Mouse (Mus musculus): ENCODE data around the gene Rbks. TPM values are rescaled to one million over a fixed set of nuclear protein-coding genes. Genes with fewer than 3 reads are reported as not detected.
A peak's percentile ranks its signal among the peaks of the same experiment; 100 is the strongest.

The Rbks gene
- polyA plus RNA-seq, 1 experiment = 9.6 TPM

GRCm38 (mm10) chr5:31697644-31698296 is 343 bp upstream of the Rbks start, which contains the start of gene Babam2:
Gene Babam2, plus strand, starts transcription at chr5:31697684.
- Histone ChIP-seq H3K4me3 (replicated peaks; ENCODE audit: control insufficient read depth, low read depth, low read length) (peak within 1 kb of the TSS; percentile 98), H3K27ac (ENCODE audit: control insufficient read depth, insufficient read depth, low read depth, low read length, poor library complexity) (peak within 1 kb of the TSS; percentile 99), H3K4me1 (ENCODE audit: control insufficient read depth, insufficient read depth, low read length) (no peaks in the 10 kb centered on the region; the same call in 1 of the 2 replicates)
- WGBS = under 1% methylated on average over 71 of the region's 71 CpGs
- TF ChIP-seq CTCF (IDR thresholded peaks at IDR 0.05; ENCODE audit: control insufficient read depth, insufficient read depth, low read length) = no peak
- peak; percentile 65; the same call in 1 of the 2 replicates for TF ChIP-seq POLR2A (IDR thresholded peaks at IDR 0.05; ENCODE audit: borderline replicate concordance, control insufficient read depth, low read depth, low read length)

DNA sequence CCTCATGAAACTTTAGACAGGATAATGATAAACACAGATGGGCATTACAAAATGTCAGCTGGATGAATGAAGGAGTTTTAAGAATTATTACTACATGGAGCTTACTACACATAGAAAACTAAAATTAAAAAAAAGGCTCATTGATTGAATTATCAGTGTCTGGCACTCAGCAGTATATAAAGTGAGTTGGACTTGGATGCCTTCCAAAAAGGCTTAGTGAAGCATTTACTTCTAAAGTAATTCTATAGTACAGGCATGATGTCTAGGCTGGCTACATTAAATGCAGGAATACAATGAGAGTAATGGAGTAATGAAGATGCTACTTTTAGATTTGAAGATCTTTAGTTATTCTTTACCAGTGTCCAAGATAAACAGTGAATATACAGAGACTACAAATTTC is 4.2 kb downstream of the Rbks start:
- no peak for TF ChIP-seq CTCF (IDR thresholded peaks at IDR 0.05; ENCODE audit: control insufficient read depth, insufficient read depth, low read length)

DNA sequence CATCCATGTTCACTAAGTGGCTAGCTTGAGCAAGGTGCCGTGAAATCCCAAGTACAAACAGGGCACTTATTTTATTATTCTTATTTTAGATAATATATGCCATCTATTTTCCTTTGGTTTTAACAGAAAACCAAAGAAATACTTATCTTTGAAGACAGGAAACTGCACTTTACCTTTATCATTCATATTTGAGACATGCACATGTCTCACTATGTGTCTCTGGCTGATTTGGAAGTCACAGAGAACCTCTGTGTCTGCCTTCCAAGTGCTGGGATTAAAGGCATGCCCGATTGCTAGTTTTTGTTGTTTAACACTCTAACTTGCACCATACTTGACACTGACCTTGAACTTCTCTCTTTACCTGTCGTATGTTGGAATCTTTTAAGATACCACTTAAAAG is 9.5 kb downstream of the Rbks start:
- TF ChIP-seq CTCF (IDR thresholded peaks at IDR 0.05; ENCODE audit: control insufficient read depth, insufficient read depth, low read length) (no peak), POLR2A (IDR thresholded peaks at IDR 0.05; ENCODE audit: borderline replicate concordance, control insufficient read depth, low read depth, low read length) (no peak)
- Histone ChIP-seq H3K4me3 (replicated peaks; ENCODE audit: control insufficient read depth, low read depth, low read length) (no peak overlapping the region), H3K27ac (ENCODE audit: control insufficient read depth, insufficient read depth, low read depth, low read length, poor library complexity) (no peak overlapping the region), H3K4me1 (ENCODE audit: control insufficient read depth, insufficient read depth, low read length) (no peaks in the 10 kb centered on the region; the same call in 1 of the 2 replicates)
- WGBS = 66% methylated on average over 3 of the region's 3 CpGs

More for the DNA sequence above, 4.2 kb downstream of the Rbks start:
- Histone ChIP-seq H3K27ac (ENCODE audit: control insufficient read depth, insufficient read depth, low read depth, low read length, poor library complexity) (no peak overlapping the region), H3K4me1 (ENCODE audit: control insufficient read depth, insufficient read depth, low read length) (no peaks in the 10 kb centered on the region; the same call in 1 of the 2 replicates), H3K4me3 (replicated peaks; ENCODE audit: control insufficient read depth, low read depth, low read length) (no peak overlapping the region)

- H3K4me3 ChIP-seq (replicated peaks; ENCODE audit: control insufficient read depth, low read depth, low read length) = no peak overlapping the region
- H3K4me1 ChIP-seq (ENCODE audit: control insufficient read depth, insufficient read depth, low read length) = no peaks in the 10 kb centered on the region; the same call in 1 of the 2 replicates
- H3K27ac ChIP-seq (ENCODE audit: control insufficient read depth, insufficient read depth, low read depth, low read length, poor library complexity) = no peak overlapping the region; the same call in 1 of the 2 replicates
- TF ChIP-seq CTCF (IDR thresholded peaks at IDR 0.05; ENCODE audit: control insufficient read depth, insufficient read depth, low read length) = no peak
- TF ChIP-seq POLR2A (IDR thresholded peaks at IDR 0.05; ENCODE audit: borderline replicate concordance, control insufficient read depth, low read depth, low read length) = no peak
- WGBS = 54% methylated on average over 2 of the region's 2 CpGs
Measured at GRCm38 (mm10) chr5:31686040-31686439, 11.4 kb downstream of the Rbks start.

DNA sequence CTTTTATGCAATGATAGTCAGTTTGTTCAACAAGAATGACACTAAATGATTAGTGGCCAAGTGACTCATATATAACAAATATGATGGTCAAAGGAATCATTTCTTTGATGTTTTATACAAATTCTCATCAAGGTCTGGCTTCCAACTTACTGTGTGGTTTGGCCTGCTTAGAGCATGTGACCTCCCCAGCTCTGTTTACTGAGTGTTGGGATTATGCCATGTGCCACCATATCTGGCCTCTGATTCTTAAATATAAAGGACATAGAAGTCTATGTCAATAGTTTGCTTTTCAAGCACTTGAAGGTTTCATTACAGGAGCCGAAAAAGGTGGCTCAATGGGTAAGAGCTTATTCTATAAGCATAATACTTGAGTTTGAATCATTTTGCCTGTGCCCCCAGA is 15.1 kb downstream of the Rbks start:
- H3K4me1 ChIP-seq (ENCODE audit: control insufficient read depth, insufficient read depth, low read length) = no peaks in the 10 kb centered on the region; the same call in 1 of the 2 replicates
- 78% methylated on average over 1 of the region's 1 CpGs for WGBS
- no peak overlapping the region for H3K4me3 ChIP-seq (replicated peaks; ENCODE audit: control insufficient read depth, low read depth, low read length)
- H3K27ac ChIP-seq (ENCODE audit: control insufficient read depth, insufficient read depth, low read depth, low read length, poor library complexity) = no peak overlapping the region
- TF ChIP-seq POLR2A (IDR thresholded peaks at IDR 0.05; ENCODE audit: borderline replicate concordance, control insufficient read depth, low read depth, low read length) = no peak

DNA sequence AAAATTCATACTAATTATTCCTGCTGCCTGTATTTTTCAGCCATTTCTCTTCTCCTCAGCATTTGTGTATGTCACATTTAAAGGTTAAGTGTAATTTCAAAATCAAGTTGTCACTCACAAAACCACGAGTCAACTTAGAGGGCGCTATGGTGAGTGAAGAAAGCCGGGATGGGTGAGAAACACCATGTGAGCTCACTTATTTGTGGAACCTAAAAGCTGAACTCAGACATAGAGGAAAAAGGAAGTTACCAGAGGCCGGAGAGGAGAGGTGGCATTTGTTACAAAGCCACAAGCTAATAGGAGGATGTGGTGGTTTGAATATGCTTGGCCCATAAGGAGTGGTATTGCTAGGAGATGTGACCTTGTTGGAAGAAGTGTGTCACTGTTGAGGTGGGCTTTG is 17.2 kb downstream of the Rbks start:
- Histone ChIP-seq H3K27ac (ENCODE audit: control insufficient read depth, insufficient read depth, low read depth, low read length, poor library complexity) (no peak overlapping the region), H3K4me1 (ENCODE audit: control insufficient read depth, insufficient read depth, low read length) (no peaks in the 10 kb centered on the region), H3K4me3 (replicated peaks; ENCODE audit: control insufficient read depth, low read depth, low read length) (no peak overlapping the region)
- 45% methylated on average over 4 of the region's 4 CpGs for WGBS
- TF ChIP-seq POLR2A (IDR thresholded peaks at IDR 0.05; ENCODE audit: borderline replicate concordance, control insufficient read depth, low read depth, low read length) (no peak), CTCF (IDR thresholded peaks at IDR 0.05; ENCODE audit: control insufficient read depth, insufficient read depth, low read length) (no peak)

DNA sequence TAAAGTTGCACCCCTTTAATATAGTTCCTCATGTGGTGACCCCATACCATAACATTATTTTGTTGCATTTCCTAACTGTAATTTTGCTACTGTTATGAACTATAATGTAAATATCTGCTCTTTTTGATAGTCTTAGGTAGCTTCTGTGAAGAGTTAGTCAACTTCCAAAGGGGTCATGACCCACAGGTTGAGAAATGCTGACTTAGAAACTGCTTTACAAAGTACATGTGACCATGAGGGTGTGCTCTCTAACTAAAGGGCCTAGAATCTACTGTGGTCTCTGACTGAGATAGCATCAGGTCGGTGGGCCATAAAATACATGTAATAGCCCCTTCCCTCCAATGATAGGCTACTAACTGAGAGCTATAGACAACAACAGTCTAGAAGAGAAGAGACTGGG is 19.4 kb downstream of the Rbks start:
- Histone ChIP-seq H3K4me3 (replicated peaks; ENCODE audit: control insufficient read depth, low read depth, low read length) (no peak overlapping the region), H3K27ac (ENCODE audit: control insufficient read depth, insufficient read depth, low read depth, low read length, poor library complexity) (no peak overlapping the region), H3K4me1 (ENCODE audit: control insufficient read depth, insufficient read depth, low read length) (no peaks in the 10 kb centered on the region)
- TF ChIP-seq CTCF (IDR thresholded peaks at IDR 0.05; ENCODE audit: control insufficient read depth, insufficient read depth, low read length) (no peak), POLR2A (IDR thresholded peaks at IDR 0.05; ENCODE audit: borderline replicate concordance, control insufficient read depth, low read depth, low read length) (no peak)
- 84% methylated on average over 1 of the region's 1 CpGs for WGBS

DNA sequence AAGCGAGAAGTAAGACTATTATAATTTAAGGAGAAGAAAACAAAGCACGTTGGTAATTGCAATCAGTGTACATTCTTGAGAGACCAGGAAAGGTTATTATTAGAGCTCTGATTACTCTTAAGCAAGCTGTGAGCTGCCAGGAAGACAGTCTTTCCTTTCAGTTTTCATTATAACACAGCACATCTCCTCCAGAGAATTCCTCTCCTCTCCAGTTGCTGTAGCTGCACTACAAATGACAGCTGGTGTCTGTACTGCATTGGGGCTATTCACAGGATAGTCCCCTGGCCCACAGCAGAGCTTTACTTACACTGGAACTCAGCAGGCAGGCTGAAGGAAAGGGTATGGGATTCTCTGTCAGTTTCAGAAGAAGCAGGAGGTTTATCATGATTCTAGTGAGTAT is 24.0 kb downstream of the Rbks start:
- H3K4me1 ChIP-seq (ENCODE audit: control insufficient read depth, insufficient read depth, low read length) = no peaks in the 10 kb centered on the region
- 83% methylated on average over 2 of the region's 2 CpGs for WGBS
- TF ChIP-seq CTCF (IDR thresholded peaks at IDR 0.05; ENCODE audit: control insufficient read depth, insufficient read depth, low read length) (no peak), POLR2A (IDR thresholded peaks at IDR 0.05; ENCODE audit: borderline replicate concordance, control insufficient read depth, low read depth, low read length) (no peak)
- H3K27ac ChIP-seq (ENCODE audit: control insufficient read depth, insufficient read depth, low read depth, low read length, poor library complexity) = no peak overlapping the region
- H3K4me3 ChIP-seq (replicated peaks; ENCODE audit: control insufficient read depth, low read depth, low read length) = no peak overlapping the region

GRCm38 (mm10) chr5:31671137-31671536 is 26.3 kb downstream of the Rbks start:
- TF ChIP-seq POLR2A (IDR thresholded peaks at IDR 0.05; ENCODE audit: borderline replicate concordance, control insufficient read depth, low read depth, low read length) (no peak), CTCF (IDR thresholded peaks at IDR 0.05; ENCODE audit: control insufficient read depth, insufficient read depth, low read length) (no peak)
- Histone ChIP-seq H3K4me3 (replicated peaks; ENCODE audit: control insufficient read depth, low read depth, low read length) (no peak overlapping the region), H3K27ac (ENCODE audit: control insufficient read depth, insufficient read depth, low read depth, low read length, poor library complexity) (no peak overlapping the region), H3K4me1 (ENCODE audit: control insufficient read depth, insufficient read depth, low read length) (no peaks in the 10 kb centered on the region)
- 74% methylated on average over 2 of the region's 2 CpGs for WGBS
